Mouse (Mus musculus): ENCODE data around the gene Dusp5. TPM values are rescaled to one million over a fixed set of nuclear protein-coding genes. Genes with fewer than 3 reads are reported as not detected.
A peak's percentile ranks its signal among the peaks of the same experiment; 100 is the strongest.

Gene Dusp5
- polyA plus RNA-seq, 1 experiment from 2014 or later: 4.2 TPM

GRCm38 (mm10) chr19:53538024-53538423 is 9.1 kb downstream of the Dusp5 start:
- H3K9me3 ChIP-seq (replicated peaks; ENCODE audit: control insufficient read depth, low read length): no peaks in the 10 kb centered on the region
- H3K36me3 ChIP-seq (replicated peaks; ENCODE audit: control insufficient read depth, insufficient read depth, low read depth, low read length): no peaks in the 10 kb centered on the region
- H3K4me2 ChIP-seq (ENCODE audit: low read depth, low read length): no peak overlapping the region
- no peak overlapping the region for H3K27ac ChIP-seq (replicated peaks; ENCODE audit: low read depth, low read length)
- no peaks in the 10 kb centered on the region for H3K27me3 ChIP-seq (ENCODE audit: control insufficient read depth, insufficient read depth, low read length)
- no peaks in the 10 kb centered on the region for H3K4me1 ChIP-seq (ENCODE audit: control insufficient read depth, insufficient read depth, low read length)
- ATAC-seq (replicated peaks; ENCODE audit: insufficient number of reproducible peaks, low FRiP score, low TSS enrichment, low read depth): no peak
- H3K4me3 ChIP-seq (ENCODE audit: low read depth, low read length): no peak overlapping the region
- no peak for DNase-seq (ENCODE audit: low spot score)
- no peak overlapping the region for H3K9ac ChIP-seq (replicated peaks; ENCODE audit: low read length)
- WGBS: 92% methylated on average over 11 of the region's 11 CpGs

DNA sequence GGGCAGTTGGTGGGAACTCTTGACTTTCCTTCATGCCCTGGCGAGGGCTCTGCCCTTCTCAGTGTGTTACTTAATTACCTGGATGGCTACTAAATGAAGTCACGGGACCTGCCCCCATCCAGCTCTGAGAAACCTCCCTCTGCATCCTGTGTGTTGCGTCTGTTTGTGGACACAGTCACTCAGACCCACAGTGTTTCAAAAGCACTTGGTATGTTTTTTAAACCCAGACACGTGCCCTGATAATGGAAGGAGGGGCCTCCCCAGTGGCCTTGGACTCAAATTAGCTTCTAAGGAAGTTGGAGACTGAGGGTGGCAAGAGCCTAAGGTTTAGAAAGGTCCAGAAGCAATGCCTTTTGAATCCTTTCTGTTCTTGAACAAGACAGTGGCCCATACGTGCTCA is 9.9 kb downstream of the Dusp5 start:
- no peaks in the 10 kb centered on the region for H3K36me3 ChIP-seq (replicated peaks; ENCODE audit: control insufficient read depth, insufficient read depth, low read depth, low read length)
- no peaks in the 10 kb centered on the region for H3K9me3 ChIP-seq (replicated peaks; ENCODE audit: control insufficient read depth, low read length)
- 67% methylated on average over 5 of the region's 5 CpGs for WGBS
- H3K27me3 ChIP-seq (ENCODE audit: control insufficient read depth, insufficient read depth, low read length): no peaks in the 10 kb centered on the region
- no peak overlapping the region for H3K9ac ChIP-seq (replicated peaks; ENCODE audit: low read length)
- no peak overlapping the region for H3K27ac ChIP-seq (replicated peaks; ENCODE audit: low read depth, low read length)
- no peaks in the 10 kb centered on the region for H3K4me1 ChIP-seq (ENCODE audit: control insufficient read depth, insufficient read depth, low read length)
- no peak for DNase-seq (ENCODE audit: low spot score)
- no peak for ATAC-seq (replicated peaks; ENCODE audit: insufficient number of reproducible peaks, low FRiP score, low TSS enrichment, low read depth)
- no peak overlapping the region for H3K4me2 ChIP-seq (ENCODE audit: low read depth, low read length)
- no peak overlapping the region for H3K4me3 ChIP-seq (ENCODE audit: low read depth, low read length)

DNA sequence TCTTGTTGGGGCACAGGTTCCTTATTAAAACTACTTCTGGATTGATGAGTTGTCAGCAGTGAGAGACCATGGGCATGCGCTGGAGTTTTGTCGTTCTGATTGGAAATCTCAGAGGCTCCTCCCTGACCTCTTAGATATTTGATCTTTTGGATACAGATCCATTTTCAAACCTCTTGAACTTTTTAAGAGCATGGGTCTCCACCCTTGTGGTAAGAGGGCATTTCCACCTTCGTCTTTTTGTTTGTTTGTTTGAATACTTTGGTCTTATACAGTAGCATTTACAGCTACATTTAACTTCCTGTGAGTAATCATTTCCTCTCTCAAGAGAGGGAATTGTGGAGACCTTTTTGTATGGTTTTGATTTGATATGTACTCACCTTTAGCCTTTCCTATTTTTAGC is 10.4 kb downstream of the Dusp5 start:
- H3K9ac ChIP-seq (replicated peaks; ENCODE audit: low read length): no peak overlapping the region
- DNase-seq (ENCODE audit: low spot score): no peak
- 56% methylated on average over 3 of the region's 3 CpGs for WGBS
- no peak for ATAC-seq (replicated peaks; ENCODE audit: insufficient number of reproducible peaks, low FRiP score, low TSS enrichment, low read depth)
- H3K27ac ChIP-seq (replicated peaks; ENCODE audit: low read depth, low read length): no peak overlapping the region
- H3K36me3 ChIP-seq (replicated peaks; ENCODE audit: control insufficient read depth, insufficient read depth, low read depth, low read length): no peaks in the 10 kb centered on the region
- H3K4me1 ChIP-seq (ENCODE audit: control insufficient read depth, insufficient read depth, low read length): no peaks in the 10 kb centered on the region
- H3K4me2 ChIP-seq (ENCODE audit: low read depth, low read length): no peak overlapping the region
- no peaks in the 10 kb centered on the region for H3K27me3 ChIP-seq (ENCODE audit: control insufficient read depth, insufficient read depth, low read length)
- H3K9me3 ChIP-seq (replicated peaks; ENCODE audit: control insufficient read depth, low read length): no peaks in the 10 kb centered on the region
- H3K4me3 ChIP-seq (ENCODE audit: low read depth, low read length): no peak overlapping the region

GRCm38 (mm10) chr19:53543602-53544001 is 14.7 kb downstream of the Dusp5 start:
- no peak overlapping the region for H3K27ac ChIP-seq (replicated peaks; ENCODE audit: low read depth, low read length)
- ATAC-seq (replicated peaks; ENCODE audit: insufficient number of reproducible peaks, low FRiP score, low TSS enrichment, low read depth): no peak
- 45% methylated on average over 5 of the region's 5 CpGs for WGBS

DNA sequence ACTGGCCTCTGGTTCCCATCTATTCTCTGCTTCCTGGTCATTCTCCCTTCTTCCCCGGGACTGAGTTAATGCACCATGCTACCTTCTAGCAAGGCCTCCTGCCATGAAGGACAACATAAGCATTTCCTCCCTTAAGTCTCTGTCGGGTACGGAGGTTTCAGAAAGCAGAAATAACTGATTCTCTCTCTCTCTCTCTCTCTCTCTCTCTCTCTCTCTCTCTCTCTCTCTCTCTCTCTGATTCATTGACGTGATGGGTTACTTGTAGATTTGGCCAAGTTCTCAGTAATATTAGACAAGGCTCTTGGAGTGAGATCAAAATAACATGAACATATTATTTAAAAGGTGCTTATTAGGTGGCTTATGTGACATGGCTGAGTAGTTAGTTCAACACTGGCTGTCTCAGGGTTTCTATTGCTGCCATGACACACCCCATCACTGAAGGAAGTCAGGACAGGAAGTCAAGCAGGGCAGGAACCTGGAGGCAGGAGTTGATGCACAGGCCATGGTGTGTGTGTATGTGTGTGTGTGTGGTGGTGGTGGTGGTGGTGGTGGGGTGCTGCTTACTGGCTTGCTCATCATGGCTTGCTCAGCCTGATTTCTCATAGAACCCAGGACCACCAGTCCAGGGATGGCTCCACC is 16.1 kb downstream of the Dusp5 start:
- WGBS: 50% methylated on average over 4 of the region's 4 CpGs
- DNase-seq (ENCODE audit: low spot score) (no peak), ATAC-seq (replicated peaks; ENCODE audit: insufficient number of reproducible peaks, low FRiP score, low TSS enrichment, low read depth) (no peak)
- H3K4me2 ChIP-seq (ENCODE audit: low read depth, low read length): no peak overlapping the region
- H3K27ac ChIP-seq (replicated peaks; ENCODE audit: low read depth, low read length): no peak overlapping the region
- H3K27me3 ChIP-seq (ENCODE audit: control insufficient read depth, insufficient read depth, low read length): no peaks in the 10 kb centered on the region
- no peak overlapping the region for H3K9ac ChIP-seq (replicated peaks; ENCODE audit: low read length)
- no peaks in the 10 kb centered on the region for H3K9me3 ChIP-seq (replicated peaks; ENCODE audit: control insufficient read depth, low read length)
- no peaks in the 10 kb centered on the region for H3K4me1 ChIP-seq (ENCODE audit: control insufficient read depth, insufficient read depth, low read length)
- no peaks in the 10 kb centered on the region for H3K36me3 ChIP-seq (replicated peaks; ENCODE audit: control insufficient read depth, insufficient read depth, low read depth, low read length)
- no peak overlapping the region for H3K4me3 ChIP-seq (ENCODE audit: low read depth, low read length)

More at GRCm38 (mm10) chr19:53543602-53544001, 14.7 kb downstream of the Dusp5 start:
- Histone ChIP-seq H3K9me3 (replicated peaks; ENCODE audit: control insufficient read depth, low read length) (no peaks in the 10 kb centered on the region), H3K36me3 (replicated peaks; ENCODE audit: control insufficient read depth, insufficient read depth, low read depth, low read length) (no peaks in the 10 kb centered on the region), H3K27me3 (ENCODE audit: control insufficient read depth, insufficient read depth, low read length) (no peaks in the 10 kb centered on the region), H3K4me2 (ENCODE audit: low read depth, low read length) (no peak overlapping the region), H3K9ac (replicated peaks; ENCODE audit: low read length) (no peak overlapping the region), H3K4me3 (ENCODE audit: low read depth, low read length) (no peak overlapping the region), H3K4me1 (ENCODE audit: control insufficient read depth, insufficient read depth, low read length) (no peaks in the 10 kb centered on the region)
- DNase-seq (ENCODE audit: low spot score): no peak

- no peaks in the 10 kb centered on the region for H3K9me3 ChIP-seq (replicated peaks; ENCODE audit: control insufficient read depth, low read length)
- H3K27me3 ChIP-seq (ENCODE audit: control insufficient read depth, insufficient read depth, low read length): no peaks in the 10 kb centered on the region
- no peaks in the 10 kb centered on the region for H3K36me3 ChIP-seq (replicated peaks; ENCODE audit: control insufficient read depth, insufficient read depth, low read depth, low read length)
- DNase-seq (ENCODE audit: low spot score) (no peak), ATAC-seq (replicated peaks; ENCODE audit: insufficient number of reproducible peaks, low FRiP score, low TSS enrichment, low read depth) (0 out of 2 replicates have a peak, but pooled peaks have one; percentile 29)
- H3K9ac ChIP-seq (replicated peaks; ENCODE audit: low read length): no peak overlapping the region
- H3K4me2 ChIP-seq (ENCODE audit: low read depth, low read length): no peak overlapping the region
- no peak overlapping the region for H3K27ac ChIP-seq (replicated peaks; ENCODE audit: low read depth, low read length)
- WGBS: 31% methylated on average over 8 of the region's 8 CpGs
- no peak overlapping the region for H3K4me3 ChIP-seq (ENCODE audit: low read depth, low read length)
- H3K4me1 ChIP-seq (ENCODE audit: control insufficient read depth, insufficient read depth, low read length): no peaks in the 10 kb centered on the region
Observed at GRCm38 (mm10) chr19:53547597-53547996, 18.7 kb downstream of the Dusp5 start.

GRCm38 (mm10) chr19:53550972-53551371 is 22.1 kb downstream of the Dusp5 start:
- Histone ChIP-seq H3K36me3 (replicated peaks; ENCODE audit: control insufficient read depth, insufficient read depth, low read depth, low read length) (no peaks in the 10 kb centered on the region), H3K27me3 (ENCODE audit: control insufficient read depth, insufficient read depth, low read length) (no peaks in the 10 kb centered on the region), H3K4me1 (ENCODE audit: control insufficient read depth, insufficient read depth, low read length) (no peaks in the 10 kb centered on the region), H3K9ac (replicated peaks; ENCODE audit: low read length) (no peak overlapping the region), H3K4me3 (ENCODE audit: low read depth, low read length) (no peak overlapping the region), H3K9me3 (replicated peaks; ENCODE audit: control insufficient read depth, low read length) (no peaks in the 10 kb centered on the region), H3K27ac (replicated peaks; ENCODE audit: low read depth, low read length) (no peak overlapping the region), H3K4me2 (ENCODE audit: low read depth, low read length) (no peak overlapping the region)
- WGBS: 80% methylated on average over 12 of the region's 12 CpGs
- no peak for DNase-seq (ENCODE audit: low spot score)
- no peak for ATAC-seq (replicated peaks; ENCODE audit: insufficient number of reproducible peaks, low FRiP score, low TSS enrichment, low read depth)

DNA sequence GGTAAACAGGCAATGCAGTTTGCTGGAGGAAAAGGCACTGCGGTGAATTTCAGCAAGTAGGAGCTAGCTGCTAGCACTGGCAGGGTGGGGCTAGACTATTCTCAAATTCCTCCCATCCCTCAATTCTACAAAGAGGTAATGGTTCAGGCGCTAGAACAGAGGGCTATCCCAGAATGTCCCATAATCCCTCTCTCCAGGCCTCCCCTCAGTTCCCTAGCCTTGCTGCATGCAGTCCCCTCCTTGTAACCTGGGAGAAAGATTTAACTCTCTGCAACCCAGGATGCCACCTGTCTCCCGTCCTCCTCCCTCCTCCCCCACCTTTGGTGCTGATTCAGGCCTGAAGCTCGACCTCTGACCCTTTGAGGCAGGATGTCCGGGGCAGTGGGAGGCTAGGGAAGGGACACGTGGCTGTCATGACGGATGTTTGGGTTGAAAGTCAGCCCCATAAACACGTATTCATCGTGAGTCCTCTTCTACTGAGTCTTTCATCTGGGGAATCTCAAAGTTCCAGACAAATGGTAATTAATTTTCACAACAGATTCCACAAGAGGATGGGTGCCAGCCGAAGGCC is 23.4 kb downstream of the Dusp5 start:
- no peaks in the 10 kb centered on the region for H3K9me3 ChIP-seq (replicated peaks; ENCODE audit: control insufficient read depth, low read length)
- 29% methylated on average over 10 of the region's 10 CpGs for WGBS
- H3K27ac ChIP-seq (replicated peaks; ENCODE audit: low read depth, low read length): no peak overlapping the region
- H3K4me3 ChIP-seq (ENCODE audit: low read depth, low read length): no peak overlapping the region
- no peak overlapping the region for H3K4me2 ChIP-seq (ENCODE audit: low read depth, low read length)
- ATAC-seq (replicated peaks; ENCODE audit: insufficient number of reproducible peaks, low FRiP score, low TSS enrichment, low read depth) (no peak), DNase-seq (ENCODE audit: low spot score) (no peak)
- no peaks in the 10 kb centered on the region for H3K27me3 ChIP-seq (ENCODE audit: control insufficient read depth, insufficient read depth, low read length)
- no peak overlapping the region for H3K9ac ChIP-seq (replicated peaks; ENCODE audit: low read length)
- H3K4me1 ChIP-seq (ENCODE audit: control insufficient read depth, insufficient read depth, low read length): peaks cover 1% of the 10 kb centered on the region; the same call in 1 of the 2 replicates
- H3K36me3 ChIP-seq (replicated peaks; ENCODE audit: control insufficient read depth, insufficient read depth, low read depth, low read length): no peaks in the 10 kb centered on the region

Data from embryonic facial prominence, embryonic 11.5 days (tissue).